Mouse (Mus musculus) cerebellum, postnatal 10 days (tissue): ENCODE measurements around the gene Dgki.

Experiments used
- DNase-seq, 2 experiments: peaks; one replicate each; pipeline ENCODE4 v3.0.0; 2021; ENCODE audit warnings: mixed read lengths in 2 of 2

Dgki gene

DNA sequence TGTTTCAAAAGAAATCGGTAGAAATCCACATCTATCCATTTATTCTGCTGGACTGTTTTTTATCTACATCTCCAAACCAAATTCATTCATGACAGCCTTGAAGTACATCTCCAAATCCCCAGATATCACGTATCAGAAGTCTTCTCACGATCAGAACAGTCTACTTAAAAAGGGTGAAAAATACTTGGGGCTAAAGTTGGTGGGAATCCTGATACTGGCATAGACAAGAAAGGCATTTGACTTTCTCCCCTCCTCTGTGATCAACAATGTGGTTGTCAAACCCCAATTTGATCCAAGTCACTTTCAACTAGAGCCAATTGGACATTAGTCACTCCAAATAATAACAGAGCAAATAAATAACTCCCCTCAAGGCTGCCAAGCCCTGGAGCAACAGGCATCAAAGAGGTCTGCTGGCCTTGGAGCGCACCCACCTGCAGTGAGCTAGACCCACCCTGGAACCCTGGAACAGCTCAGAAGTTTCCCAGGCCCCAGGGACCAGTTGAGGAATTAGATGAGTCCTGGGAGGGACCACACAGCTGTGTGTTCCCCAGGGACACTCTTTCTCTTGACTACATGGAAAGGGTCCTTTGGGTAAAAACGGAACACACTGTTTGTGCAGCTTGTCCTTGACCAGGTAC lies 499.6 kb downstream of the Dgki start:
- peak in 1 of 2 experiments; percentile 39 for DNase-seq

DNA sequence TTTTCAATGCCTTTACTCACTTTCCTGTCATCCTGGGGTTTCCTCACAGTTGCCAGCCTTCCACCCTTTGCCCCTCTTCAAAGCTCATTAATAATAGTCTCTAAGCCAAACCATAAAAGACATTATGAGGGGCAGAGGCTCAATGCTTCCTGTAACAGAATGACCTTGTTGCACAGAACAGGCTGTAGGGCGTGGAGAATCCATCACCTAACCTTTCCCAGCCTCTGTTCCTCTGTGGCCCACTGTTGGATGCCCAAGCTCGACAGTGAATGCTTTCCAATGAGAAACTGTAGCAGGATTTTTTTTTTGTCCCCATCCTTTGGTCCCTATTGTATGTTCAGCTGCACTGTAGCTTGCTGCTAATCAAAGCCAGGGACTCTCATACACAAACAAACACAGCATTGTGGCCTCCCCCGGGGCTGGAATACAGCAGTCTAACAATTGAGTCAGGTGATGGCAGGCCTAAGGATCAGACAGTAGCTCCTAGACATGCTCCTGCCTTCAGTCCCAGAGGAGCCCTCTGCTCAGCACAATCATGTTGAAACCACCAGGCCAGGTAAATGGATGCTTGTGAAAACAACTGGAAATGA lies 502.8 kb downstream of the Dgki start:
- no peak for DNase-seq
